Mouse (Mus musculus) limb, embryonic 15.5 days (tissue): ENCODE measurements at regions not wholly inside any gene's neighbourhood (a gene's known extent, or its start where the extent isn't known, plus 50 kb on each side); places are given as distances from the start of the nearest gene placed in this dataset.

ENCODE experiments used
- ATAC-seq: fragments of 200-750 bp; cut with Nextera tagmentation; 2 replicates; pipeline ENCODE4 v1.8.0; 2017; ENCODE audit warnings: low read depth, moderate TSS enrichment; ENCODE audit not compliant: insufficient number of reproducible peaks, low FRiP score, low TSS enrichment
- H3K27ac ChIP-seq: fragments of 300-500 bp; sonication (generic); 2 replicates; pipeline ENCODE4 v1.5.1; 2015; ENCODE audit warnings: moderate library complexity, mild to moderate bottlenecking, inconsistent platforms
- H3K27me3 ChIP-seq: fragments of 300-500 bp; sonication (generic); 2 replicates; pipeline ENCODE4 v1.6.1; 2015; ENCODE audit warnings: inconsistent platforms
- H3K36me3 ChIP-seq: fragments of 300-500 bp; sonication (generic); 2 replicates; pipeline ENCODE4 v1.6.1; 2015; ENCODE audit warnings: inconsistent platforms
- H3K4me1 ChIP-seq: fragments of 300-500 bp; sonication (generic); 2 replicates; pipeline ENCODE4 v1.6.1; 2015; ENCODE audit warnings: inconsistent platforms
- H3K4me2 ChIP-seq: fragments of 300-500 bp; sonication (generic); 2 replicates; pipeline ENCODE4 v1.6.1; 2015; ENCODE audit warnings: mild to moderate bottlenecking, inconsistent platforms
- H3K4me3 ChIP-seq: fragments of 300-500 bp; sonication (generic); 2 replicates; pipeline ENCODE4 v1.5.1; 2015; ENCODE audit warnings: mild to moderate bottlenecking, inconsistent platforms
- H3K9ac ChIP-seq: fragments of 300-500 bp; sonication (generic); 2 replicates; pipeline ENCODE4 v1.6.1; 2015; ENCODE audit warnings: inconsistent platforms
- H3K9me3 ChIP-seq: fragments of 300-500 bp; sonication (generic); 2 replicates; pipeline ENCODE4 v1.6.1; 2016; ENCODE audit warnings: inconsistent platforms
- WGBS: fragments of 180-500 bp; shearing (Covaris S2); methylation state at CpG from one replicate; pipeline ENCODE4 v1.1.7; 2015; 5-methylcytosine and 5-hydroxymethylcytosine counted together

DNA sequence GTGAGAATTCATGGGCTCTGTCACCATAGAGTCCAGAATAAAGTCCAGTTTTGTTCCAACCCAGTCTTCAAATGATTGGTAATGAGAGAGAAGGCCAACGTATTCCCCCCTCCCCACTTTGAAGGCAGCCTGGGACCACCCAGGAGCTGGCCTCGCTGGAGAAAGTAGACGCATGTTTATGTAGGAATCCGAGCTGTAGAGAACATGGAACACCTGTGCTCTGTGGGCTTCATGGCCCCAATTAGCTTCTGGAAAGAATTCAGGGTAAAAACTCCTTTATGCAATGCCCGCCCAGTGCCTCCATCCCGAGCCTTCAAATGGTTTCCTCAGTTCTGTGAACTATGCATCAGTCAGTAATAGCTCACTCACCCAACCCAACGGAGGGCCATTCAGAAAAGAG lies 62.3 kb upstream of the Hmga2 start:
- no peak for ATAC-seq
- no peak overlapping the region for H3K9ac ChIP-seq
- H3K4me1 ChIP-seq, result 0 out of 2 replicates have a peak, but pooled peaks cover 4% of the 10 kb centered on the region
- no peaks in the 10 kb centered on the region for H3K9me3 ChIP-seq
- H3K27me3 ChIP-seq, result no peaks in the 10 kb centered on the region
- no peak overlapping the region for H3K27ac ChIP-seq
- WGBS, result 40% methylated on average over 7 of the region's 7 CpGs
- H3K4me3 ChIP-seq, result no peak overlapping the region
- no peaks in the 10 kb centered on the region for H3K36me3 ChIP-seq
- no peak overlapping the region for H3K4me2 ChIP-seq

GRCm38 (mm10) chr10:120528406-120528805 lies 52.1 kb upstream of the Hmga2 start:
- Histone ChIP-seq H3K27ac (no peak overlapping the region), H3K36me3 (no peaks in the 10 kb centered on the region), H3K4me3 (no peak overlapping the region), H3K9me3 (no peaks in the 10 kb centered on the region), H3K9ac (no peak overlapping the region), H3K4me1 (0 out of 2 replicates have a peak, but pooled peaks cover 4% of the 10 kb centered on the region), H3K4me2 (no peak overlapping the region), H3K27me3 (no peaks in the 10 kb centered on the region)
- ATAC-seq, result no peak
- 91% methylated on average over 5 of the region's 5 CpGs for WGBS

DNA sequence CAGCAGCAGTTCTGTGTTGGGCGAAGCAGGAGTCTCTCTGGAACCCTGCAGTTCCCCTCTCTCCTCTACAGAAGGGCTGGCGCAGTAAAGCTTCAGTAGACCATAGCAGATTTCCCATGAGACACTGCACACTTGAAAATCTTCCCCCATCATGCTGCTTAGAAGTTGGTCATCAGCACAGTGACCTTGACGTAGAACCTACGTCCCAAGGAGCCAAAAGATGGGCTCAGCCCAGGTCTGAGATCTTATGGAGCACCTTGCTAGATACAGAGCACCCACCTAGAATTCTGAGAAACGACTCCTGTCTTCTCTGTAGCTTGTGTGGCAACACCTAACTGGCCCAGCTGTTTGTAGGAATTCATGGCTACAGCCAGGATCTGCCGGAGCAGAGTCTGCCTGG lies 51.7 kb upstream of the Hmga2 start:
- Histone ChIP-seq H3K4me1 (0 out of 2 replicates have a peak, but pooled peaks cover 4% of the 10 kb centered on the region), H3K36me3 (no peaks in the 10 kb centered on the region), H3K9me3 (no peaks in the 10 kb centered on the region), H3K4me2 (no peak overlapping the region), H3K27ac (no peak overlapping the region), H3K9ac (no peak overlapping the region), H3K27me3 (no peaks in the 10 kb centered on the region), H3K4me3 (no peak overlapping the region)
- ATAC-seq, result no peak
- 89% methylated on average over 6 of the region's 6 CpGs for WGBS

- 74% methylated on average over 6 of the region's 6 CpGs for WGBS
- no peaks in the 10 kb centered on the region for H3K36me3 ChIP-seq
Measured at GRCm38 (mm10) chr10:120526991-120527390, 50.7 kb upstream of the Hmga2 start.

More at GRCm38 (mm10) chr10:120526991-120527390, 50.7 kb upstream of the Hmga2 start:
- no peak overlapping the region for H3K4me3 ChIP-seq
- 0 out of 2 replicates have a peak, but pooled peaks cover 4% of the 10 kb centered on the region for H3K4me1 ChIP-seq
- no peak for ATAC-seq
- H3K27ac ChIP-seq, result no peak overlapping the region
- H3K27me3 ChIP-seq, result no peaks in the 10 kb centered on the region
- H3K9me3 ChIP-seq, result no peaks in the 10 kb centered on the region
- H3K4me2 ChIP-seq, result no peak overlapping the region
- no peak overlapping the region for H3K9ac ChIP-seq
